Mouse (Mus musculus): Measurements from ENCODE around the gene Pde2a. TPM values are rescaled to one million over a fixed set of nuclear protein-coding genes. Genes with fewer than 3 reads are reported as not detected.

Gene Pde2a
- total and polyA plus RNA-seq, 3 experiments: 0.11 to 0.62 TPM; not detected in 1

GRCm38 (mm10) chr7:101416391-101416790, 5.1 kb upstream of the Pde2a start:
- Histone ChIP-seq H3K4me1 (ENCODE audit: control insufficient read depth in 1 of 2, insufficient read depth in 2 of 2, low read length in 2 of 2) (peaks cover 3 to 11% of the 10 kb centered on the region in 2 experiments; a peak in 3 of 4 replicates), H3K27me3 (ENCODE audit: control insufficient read depth in 1 of 2, insufficient read depth in 2 of 2, low read length in 2 of 2) (no peaks in the 10 kb centered on the region), H3K4me3 (ENCODE audit: control insufficient read depth in 1 of 2, insufficient read depth in 1 of 2, low read depth in 2 of 2, low read length in 2 of 2) (no peak overlapping the region), H3K9me3 (replicated peaks; ENCODE audit: insufficient read depth, low read length) (no peaks in the 10 kb centered on the region), H3K27ac (ENCODE audit: control insufficient read depth, low read depth, low read length) (no peak overlapping the region), H3K9ac (ENCODE audit: control insufficient read depth, low read depth, low read length, poor library complexity, severe bottlenecking) (no peak overlapping the region), H3K79me2 (ENCODE audit: control insufficient read depth, insufficient read depth, low read length, poor library complexity) (no peaks in the 10 kb centered on the region), H3K36me3 (ENCODE audit: control insufficient read depth in 1 of 2, insufficient read depth in 2 of 2, low read length in 2 of 2) (peaks cover 0 to 3% of the 10 kb centered on the region in 2 experiments; a peak in 2 of 4 replicates)
- DNase-seq (ENCODE audit: low read depth, low spot score): no peak
- no peak for TF ChIP-seq USF1 (IDR thresholded peaks at IDR 0.05; ENCODE audit: low read depth, low read length)
- no peak for TF ChIP-seq MYC (IDR thresholded peaks at IDR 0.05; ENCODE audit: low read depth, low read length)
- TF ChIP-seq ETS1 (IDR thresholded peaks at IDR 0.05; ENCODE audit: low read depth, low read length): no peak
- TF ChIP-seq POLR2A (IDR thresholded peaks at IDR 0.05; ENCODE audit: control insufficient read depth in 1 of 2, insufficient read depth in 1 of 2, low read depth in 1 of 2, low read length in 2 of 2, poor library complexity in 1 of 2): no peak
- no peak for TF ChIP-seq SIN3A (IDR thresholded peaks at IDR 0.05; ENCODE audit: low read length)
- no peak for TF ChIP-seq ZC3H11A (IDR thresholded peaks at IDR 0.05; ENCODE audit: low read depth, low read length)
- no peak for TF ChIP-seq MXI1 (IDR thresholded peaks at IDR 0.05; ENCODE audit: low read depth, low read length)
- TF ChIP-seq GABPA (IDR thresholded peaks at IDR 0.05; ENCODE audit: low read depth, low read length): no peak
- no peak for TF ChIP-seq CTCF (IDR thresholded peaks at IDR 0.05 in 2 of 3, conservative IDR thresholded peaks at IDR 0.05 in 1 of 3; ENCODE audit: control insufficient read depth in 1 of 3, insufficient read depth in 1 of 3, low read depth in 2 of 3, low read length in 3 of 3, poor library complexity in 1 of 3, severe bottlenecking in 1 of 3)
- no peak for TF ChIP-seq HCFC1 (IDR thresholded peaks at IDR 0.05; ENCODE audit: low read depth, low read length)
- TF ChIP-seq GATA1 (IDR thresholded peaks at IDR 0.05; ENCODE audit: low read depth, low read length): no peak
- no peak for TF ChIP-seq EP300 (IDR thresholded peaks at IDR 0.05; ENCODE audit: low read depth in 1 of 2, low read length in 2 of 2)
- TF ChIP-seq MAFK (IDR thresholded peaks at IDR 0.05; ENCODE audit: borderline replicate concordance, low read depth, low read length): no peak
- no peak for TF ChIP-seq TAL1 (IDR thresholded peaks at IDR 0.05; ENCODE audit: low read length)
- no peak for TF ChIP-seq MYB (IDR thresholded peaks at IDR 0.05; ENCODE audit: low read depth, low read length)
- no peak for TF ChIP-seq CHD1 (IDR thresholded peaks at IDR 0.05; ENCODE audit: low read depth, low read length)
- no peak for TF ChIP-seq ELF1 (IDR thresholded peaks at IDR 0.05; ENCODE audit: low read depth, low read length)

DNA sequence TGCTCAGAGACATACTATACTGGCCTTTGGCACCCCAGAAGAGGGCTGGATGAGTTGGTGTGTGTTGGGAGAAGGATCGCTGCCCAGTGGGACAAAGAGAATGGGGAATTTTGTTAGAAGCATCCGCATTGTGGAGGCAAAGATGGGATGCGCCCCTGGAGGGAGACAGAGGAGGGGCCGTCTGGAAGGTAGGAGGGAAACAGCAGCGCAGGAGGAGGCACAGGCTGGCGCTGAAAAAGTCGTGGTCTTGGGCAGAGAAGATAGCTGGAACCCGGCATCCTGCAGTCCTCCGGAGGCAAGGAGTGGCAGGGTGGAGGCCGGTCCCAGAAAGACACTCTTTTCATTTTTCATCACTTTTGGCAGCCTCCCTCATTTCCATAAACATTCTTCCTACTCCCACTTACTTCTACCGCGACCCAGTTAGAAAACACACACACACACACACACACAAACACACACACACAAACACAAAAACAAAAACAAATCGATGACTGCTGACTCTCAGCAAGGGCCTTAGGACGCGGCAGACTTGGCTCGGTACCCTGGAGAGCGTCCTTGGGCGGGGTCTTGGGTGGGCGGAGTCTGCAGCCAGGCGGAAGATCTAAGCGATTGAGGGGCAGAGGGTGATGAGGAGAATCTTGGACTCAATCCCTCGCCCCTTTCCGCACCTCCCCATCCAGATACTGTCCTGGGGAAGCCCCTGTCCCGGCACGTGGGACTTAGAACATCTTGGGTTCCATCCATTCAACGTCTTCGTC, 2.3 kb upstream of the Pde2a start:
- TF ChIP-seq JUND (IDR thresholded peaks at IDR 0.05; ENCODE audit: low read depth, low read length): no peak
- TF ChIP-seq SIN3A (IDR thresholded peaks at IDR 0.05; ENCODE audit: low read length): no peak
- TF ChIP-seq CHD2 (IDR thresholded peaks at IDR 0.05; ENCODE audit: low read length): no peak
- no peak for TF ChIP-seq TAL1 (IDR thresholded peaks at IDR 0.05; ENCODE audit: low read length)
- TF ChIP-seq MAFK (IDR thresholded peaks at IDR 0.05; ENCODE audit: borderline replicate concordance, low read depth, low read length): no peak
- no peak for TF ChIP-seq POLR2AphosphoS2 (IDR thresholded peaks at IDR 0.05; ENCODE audit: low read length)
- no peak for TF ChIP-seq MXI1 (IDR thresholded peaks at IDR 0.05; ENCODE audit: low read depth, low read length)
- TF ChIP-seq KAT2A (conservative IDR thresholded peaks at IDR 0.05; ENCODE audit: low read depth, low read length): no peak
- no peak for TF ChIP-seq MYC (IDR thresholded peaks at IDR 0.05; ENCODE audit: low read depth, low read length)
- no peak for TF ChIP-seq RAD21 (IDR thresholded peaks at IDR 0.05; ENCODE audit: low read depth, low read length)
- TF ChIP-seq ZC3H11A (IDR thresholded peaks at IDR 0.05; ENCODE audit: low read depth, low read length): no peak
- no peak for TF ChIP-seq TCF12 (IDR thresholded peaks at IDR 0.05; ENCODE audit: low read depth, low read length)
- no peak for TF ChIP-seq UBTF (IDR thresholded peaks at IDR 0.05; ENCODE audit: borderline replicate concordance, insufficient read depth, low read depth, low read length)
- TF ChIP-seq TBP (IDR thresholded peaks at IDR 0.05; ENCODE audit: low read depth, low read length): no peak
- no peak overlapping the region for H3K9ac ChIP-seq (ENCODE audit: control insufficient read depth, low read depth, low read length, poor library complexity, severe bottlenecking)
- no peaks in the 10 kb centered on the region for H3K79me2 ChIP-seq (ENCODE audit: control insufficient read depth, insufficient read depth, low read length, poor library complexity)
- peaks cover 3 to 10% of the 10 kb centered on the region in 2 experiments; a peak in 3 of 4 replicates for H3K4me1 ChIP-seq (ENCODE audit: control insufficient read depth in 1 of 2, insufficient read depth in 2 of 2, low read length in 2 of 2)
- H3K4me3 ChIP-seq (ENCODE audit: control insufficient read depth in 1 of 2, insufficient read depth in 1 of 2, low read depth in 2 of 2, low read length in 2 of 2): no peak overlapping the region
- peak; percentile 60 for DNase-seq (ENCODE audit: low read depth, low spot score)
- no peaks in the 10 kb centered on the region for H3K9me3 ChIP-seq (replicated peaks; ENCODE audit: insufficient read depth, low read length)
- peaks cover 0 to 3% of the 10 kb centered on the region in 2 experiments; a peak in 2 of 4 replicates for H3K36me3 ChIP-seq (ENCODE audit: control insufficient read depth in 1 of 2, insufficient read depth in 2 of 2, low read length in 2 of 2)
- no peak overlapping the region for H3K27ac ChIP-seq (ENCODE audit: control insufficient read depth, low read depth, low read length)
- H3K27me3 ChIP-seq (ENCODE audit: control insufficient read depth in 1 of 2, insufficient read depth in 2 of 2, low read length in 2 of 2): no peaks in the 10 kb centered on the region

All from MEL (cell line).